Mouse (Mus musculus) cerebellum, adult 9-11 months (tissue): ENCODE data around the gene Samd4.

Source experiments
- DNase-seq: peaks from one replicate; pipeline ENCODE4 v3.0.0; 2022

The Samd4 gene

DNA sequence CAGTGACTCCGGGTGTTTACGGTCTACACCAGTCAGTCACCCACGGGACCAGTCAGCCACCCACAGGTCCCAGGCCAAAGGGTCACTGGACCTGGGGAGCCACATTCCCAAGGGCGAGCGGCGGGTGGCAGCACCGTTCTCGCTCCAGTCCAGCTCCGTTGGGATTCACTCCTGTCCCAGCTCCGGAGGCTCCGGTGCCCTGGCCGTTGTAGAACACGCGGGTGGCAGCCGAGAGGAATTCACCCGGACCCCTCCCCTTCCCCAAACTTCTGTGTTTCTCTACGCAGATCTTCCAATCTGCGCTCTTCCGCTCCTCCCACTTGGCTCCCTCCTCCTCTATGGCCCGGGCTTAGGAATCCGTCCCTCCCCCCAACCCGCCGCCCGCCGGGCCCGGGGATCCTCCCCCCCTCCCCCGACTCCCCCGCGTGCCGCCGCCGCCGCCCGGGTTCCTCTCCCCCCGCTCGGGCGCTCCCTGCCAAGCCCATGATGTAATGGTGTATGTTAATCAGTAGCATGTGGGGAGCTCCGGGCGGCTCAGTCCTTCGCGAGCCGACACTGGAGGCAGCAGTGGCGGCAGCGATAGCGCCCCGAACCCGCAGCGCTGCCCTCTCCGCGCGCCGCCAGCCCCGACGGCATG lies at the start of gene Samd4:
Gene Samd4 (plus strand): TSS at position 424 of the 637 bp plus-strand sequence.
- DNase-seq: peak; percentile 76

DNA sequence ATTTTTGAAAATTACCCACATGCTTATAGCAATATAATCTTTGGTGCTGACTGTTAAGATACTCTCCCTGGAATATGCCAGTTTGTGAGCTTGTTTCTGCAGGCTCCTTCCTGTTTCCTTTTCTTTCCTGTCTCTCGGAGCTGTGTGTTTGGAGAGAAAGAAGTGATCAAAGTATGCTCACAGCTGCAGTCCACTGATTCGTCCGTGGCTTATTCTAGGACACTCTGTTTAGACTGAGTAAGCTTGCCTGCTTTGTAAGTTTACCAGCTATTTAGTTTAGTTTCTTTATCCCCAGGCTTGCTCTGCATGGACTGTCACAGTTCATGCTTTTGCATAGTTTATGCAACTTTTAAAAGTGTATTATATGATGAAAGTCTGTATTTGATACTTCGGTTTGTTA lies 43.3 kb upstream of the Samd4 start:
- no peak for DNase-seq

DNA sequence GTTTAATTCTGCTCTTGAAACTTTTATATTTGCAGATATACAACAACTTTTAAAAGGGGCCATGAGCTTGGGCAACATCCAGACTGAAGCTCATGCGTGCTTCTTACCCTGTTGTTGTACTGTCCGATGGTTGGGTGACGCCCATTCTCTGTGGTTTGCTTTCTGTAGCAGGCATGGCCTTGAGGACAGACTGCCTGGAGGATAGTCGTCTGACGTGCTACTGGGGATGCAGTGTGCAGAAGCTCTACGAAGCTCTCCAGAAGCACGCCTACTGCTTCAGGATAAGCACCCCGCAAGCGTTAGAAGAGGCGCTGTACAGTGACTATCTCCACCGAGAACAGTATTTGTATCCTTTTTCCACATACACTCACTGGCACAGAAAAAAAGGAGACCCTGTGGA lies 36.9 kb upstream of the Samd4 start:
- no peak for DNase-seq

DNA sequence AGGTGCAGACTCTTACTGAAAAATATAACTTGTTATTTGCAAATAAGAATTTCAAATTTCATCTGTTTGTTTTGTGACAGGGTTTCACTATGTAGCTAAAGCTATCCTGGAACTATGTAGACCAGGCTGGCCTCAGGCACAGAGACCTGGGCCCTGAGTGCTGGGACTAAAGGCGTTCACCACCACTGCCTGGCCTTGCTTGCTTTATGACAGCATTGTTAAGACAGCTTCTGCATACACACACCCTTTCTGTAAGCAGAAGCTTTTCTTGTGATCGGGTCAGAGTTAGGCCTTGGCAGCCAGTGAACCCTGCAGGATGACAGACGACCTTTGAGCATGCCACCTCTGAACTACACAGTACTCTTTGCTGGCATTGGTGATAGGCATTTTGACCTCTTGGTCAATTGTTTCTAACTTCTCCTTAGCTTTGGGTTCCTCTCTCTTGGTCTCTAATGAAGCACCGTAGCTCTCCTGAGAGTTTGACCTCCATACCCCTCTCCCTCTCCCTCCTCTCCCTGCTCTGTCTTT lies 34.5 kb upstream of the Samd4 start:
- DNase-seq: no peak

DNA sequence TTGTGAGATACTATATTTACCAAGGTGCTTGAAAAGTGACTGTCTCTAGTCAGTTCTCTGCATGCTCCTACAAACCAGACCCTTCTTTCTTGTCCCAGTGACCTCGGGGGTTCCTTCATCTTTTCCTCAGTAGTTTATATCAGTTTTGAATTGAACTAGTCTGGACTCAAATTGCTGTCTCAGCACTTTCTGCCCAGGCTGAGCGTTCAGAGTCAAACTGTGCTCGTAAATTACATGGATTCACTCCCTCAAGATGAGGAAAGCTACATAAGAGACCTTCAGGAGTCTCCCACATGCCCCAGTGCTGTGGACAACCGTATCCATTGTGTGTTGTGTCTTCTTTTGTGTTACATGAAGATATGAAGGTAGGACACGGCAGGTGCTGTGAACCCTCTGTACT lies 33.9 kb upstream of the Samd4 start:
- no peak for DNase-seq

DNA sequence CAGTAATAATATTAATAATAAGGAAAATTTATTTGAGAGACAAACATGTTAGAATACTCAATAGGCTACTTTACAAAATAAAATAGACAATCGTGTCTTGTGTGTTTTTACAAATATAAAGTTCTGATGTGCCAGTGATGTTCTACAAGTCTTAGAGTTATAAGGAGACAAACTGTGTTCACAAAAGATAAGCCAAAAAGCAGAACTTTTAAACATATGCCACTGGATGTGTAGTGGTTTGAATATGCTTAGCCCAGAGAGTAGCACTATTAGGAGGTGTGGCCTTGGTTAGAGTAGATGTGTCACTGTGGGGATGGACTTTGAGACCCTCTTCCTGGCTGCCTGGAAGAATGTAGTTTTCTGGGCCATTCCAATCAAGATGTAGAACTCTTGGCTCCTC lies 32.9 kb upstream of the Samd4 start:
- no peak for DNase-seq

DNA sequence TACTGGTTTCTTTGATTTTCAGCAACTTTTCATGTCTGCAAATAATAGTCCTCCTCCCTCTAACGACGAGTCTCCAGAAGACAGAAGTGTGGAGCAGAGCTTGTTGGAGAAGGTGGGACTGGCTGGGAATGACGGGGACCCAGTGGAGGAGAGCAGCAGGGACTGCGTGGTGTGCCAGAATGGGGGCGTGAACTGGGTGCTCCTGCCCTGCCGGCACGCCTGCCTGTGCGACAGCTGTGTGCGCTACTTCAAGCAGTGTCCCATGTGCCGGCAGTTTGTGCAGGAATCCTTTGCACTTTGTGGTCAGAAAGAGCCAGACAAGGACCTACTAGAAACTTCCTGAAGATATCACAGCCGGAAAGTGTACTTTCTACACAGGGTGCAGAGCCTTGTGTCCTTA lies 29.0 kb upstream of the Samd4 start:
- no peak for DNase-seq

DNA sequence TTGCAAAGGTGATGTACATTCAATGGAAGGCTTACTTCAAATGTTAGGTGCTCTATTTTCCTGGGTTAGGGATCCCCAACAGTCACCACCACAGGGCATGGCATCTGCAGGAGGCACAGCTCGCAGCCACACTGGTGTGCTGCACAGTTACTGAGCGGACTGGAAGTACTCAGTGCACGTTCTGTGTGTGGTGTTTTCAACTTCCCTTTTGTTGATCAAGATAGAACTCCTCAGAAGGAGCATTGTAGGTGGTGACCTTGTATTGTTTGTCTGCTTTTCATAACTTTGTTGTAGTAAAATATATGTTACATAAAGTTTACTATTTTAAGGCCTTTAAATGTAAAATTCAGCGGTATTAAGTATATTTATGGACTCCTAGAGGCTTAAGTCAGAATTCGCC lies 19.7 kb upstream of the Samd4 start:
- no peak for DNase-seq

DNA sequence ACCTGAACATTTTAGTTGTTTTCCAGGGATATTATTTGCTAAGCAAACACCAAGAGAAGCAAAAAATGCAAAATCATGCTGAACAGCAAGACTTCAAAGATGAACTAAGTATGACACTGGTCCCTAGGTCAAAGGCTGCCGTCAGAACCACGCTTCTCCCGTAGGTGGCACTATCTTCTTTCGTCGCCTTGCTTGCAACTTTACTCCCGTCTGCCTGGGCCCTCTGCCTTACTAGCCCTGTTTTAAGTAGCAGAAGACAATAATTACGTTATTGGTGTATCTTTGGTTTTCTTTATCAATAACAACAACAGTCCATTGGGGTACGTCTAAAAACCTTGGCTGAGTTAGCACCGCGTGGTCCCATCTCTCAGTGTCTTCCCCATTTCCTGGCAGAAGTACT lies 1.7 kb upstream of the Samd4 start:
- peak; percentile 51 for DNase-seq

DNA sequence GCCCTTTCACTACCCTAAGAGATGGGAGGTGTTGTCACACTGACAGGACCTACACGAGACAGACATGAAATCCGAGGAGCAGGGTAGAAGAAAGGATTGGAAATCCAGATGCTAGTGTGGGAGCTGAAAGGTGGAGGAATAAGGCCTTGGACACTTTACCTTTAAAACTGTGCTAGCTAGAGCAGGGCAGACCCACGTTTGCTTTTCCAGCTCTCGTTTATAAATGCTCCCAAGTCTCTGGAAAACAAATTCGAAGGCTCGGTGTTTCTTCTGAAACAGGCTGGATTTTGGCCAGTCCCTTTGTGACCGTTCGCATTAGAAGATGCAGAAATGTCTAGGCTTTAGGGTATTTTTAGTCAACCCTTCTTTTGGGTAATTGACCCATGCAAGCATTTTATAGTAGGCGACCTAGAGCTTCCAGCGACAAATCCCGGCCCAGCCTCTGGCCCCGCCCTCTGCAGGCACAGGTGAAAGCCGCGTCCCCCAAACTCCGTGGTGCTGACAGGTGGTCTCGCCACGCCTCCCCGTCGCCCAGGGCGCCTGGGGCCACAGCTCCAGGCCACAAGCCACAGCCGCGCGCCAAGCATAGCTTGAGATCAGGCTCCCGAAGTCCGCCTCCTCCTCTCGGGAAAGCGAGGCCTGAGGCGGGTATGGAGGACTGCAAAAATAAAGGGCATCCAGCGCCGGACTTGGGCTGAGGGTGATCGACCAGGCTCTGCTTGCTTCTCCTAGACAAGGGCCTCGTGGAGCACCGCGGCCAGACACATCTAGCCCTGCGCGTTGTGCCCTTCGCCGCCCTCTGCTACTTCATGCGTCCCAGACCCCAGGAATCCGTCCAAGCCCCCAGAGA lies 848 bp upstream of the Samd4 start:
- DNase-seq: peak; percentile 61

DNA sequence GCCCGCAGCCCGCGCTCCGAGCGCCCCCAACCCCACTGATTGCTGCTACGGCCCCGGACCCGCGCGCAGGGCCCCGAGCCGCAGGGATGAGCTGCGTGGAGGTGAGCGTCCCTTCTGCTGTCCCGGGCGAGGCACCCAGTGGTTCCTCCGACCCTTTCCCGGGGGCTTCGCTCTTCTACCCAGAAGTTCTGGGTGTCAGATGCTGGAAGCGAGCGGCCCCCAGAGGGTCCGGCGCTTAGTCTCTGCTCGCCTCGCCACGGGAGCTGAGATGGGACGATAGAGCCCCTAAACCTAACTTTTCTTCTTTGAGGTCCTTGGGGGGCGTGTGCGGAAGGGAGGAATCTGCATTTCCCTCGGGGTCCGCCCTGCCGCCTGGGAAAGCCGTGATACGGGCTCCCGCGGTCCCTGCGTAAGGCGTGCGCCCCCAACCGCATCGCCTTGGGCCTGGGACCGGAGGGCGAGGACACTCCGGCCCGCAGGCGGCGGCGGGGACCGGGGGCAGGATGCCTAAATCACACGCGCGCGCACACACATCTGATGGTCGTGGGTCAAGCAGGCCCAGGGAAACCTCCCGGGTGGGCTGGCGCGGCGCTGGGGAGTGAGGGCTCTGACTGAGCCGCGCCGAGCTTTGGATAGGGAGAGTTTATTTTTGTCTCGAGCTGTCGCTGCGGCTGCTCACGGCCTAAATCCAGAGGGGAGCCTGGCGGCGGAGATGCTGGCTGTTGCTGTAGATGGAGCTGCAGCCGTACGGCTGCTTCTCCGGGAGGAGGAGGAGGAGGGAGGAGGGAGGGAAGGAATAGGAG lies 615 bp downstream of the Samd4 start:
- peak; percentile 74 for DNase-seq

DNA sequence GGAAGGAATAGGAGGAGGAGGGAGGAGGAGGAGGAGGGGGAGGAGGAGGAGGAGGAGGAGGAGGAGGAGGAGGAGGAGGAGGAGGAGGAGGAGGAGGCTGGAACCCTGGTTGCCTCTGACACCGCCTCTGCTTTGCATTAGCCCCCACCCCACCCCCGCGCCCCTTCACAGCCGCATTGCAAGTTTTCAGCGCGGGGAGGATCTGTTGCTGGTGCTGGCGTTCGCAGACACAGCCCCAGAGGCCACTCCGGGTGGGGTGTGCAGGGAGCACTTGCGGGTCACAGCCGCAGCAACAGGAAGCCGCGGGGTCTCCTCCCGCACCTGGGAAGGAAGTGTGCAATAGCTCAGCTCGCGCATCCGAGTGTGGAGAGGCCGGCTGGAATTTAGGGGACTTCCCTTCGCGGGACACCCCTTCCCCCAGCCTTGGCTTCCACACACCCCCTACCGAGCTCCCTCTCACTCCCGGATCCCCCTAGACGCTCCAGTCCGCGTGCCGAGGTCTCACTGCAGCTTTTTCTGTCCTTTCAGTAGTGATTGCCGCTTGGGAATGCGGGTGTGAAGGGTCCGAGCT lies 1.3 kb downstream of the Samd4 start:
- DNase-seq: peak; percentile 74

DNA sequence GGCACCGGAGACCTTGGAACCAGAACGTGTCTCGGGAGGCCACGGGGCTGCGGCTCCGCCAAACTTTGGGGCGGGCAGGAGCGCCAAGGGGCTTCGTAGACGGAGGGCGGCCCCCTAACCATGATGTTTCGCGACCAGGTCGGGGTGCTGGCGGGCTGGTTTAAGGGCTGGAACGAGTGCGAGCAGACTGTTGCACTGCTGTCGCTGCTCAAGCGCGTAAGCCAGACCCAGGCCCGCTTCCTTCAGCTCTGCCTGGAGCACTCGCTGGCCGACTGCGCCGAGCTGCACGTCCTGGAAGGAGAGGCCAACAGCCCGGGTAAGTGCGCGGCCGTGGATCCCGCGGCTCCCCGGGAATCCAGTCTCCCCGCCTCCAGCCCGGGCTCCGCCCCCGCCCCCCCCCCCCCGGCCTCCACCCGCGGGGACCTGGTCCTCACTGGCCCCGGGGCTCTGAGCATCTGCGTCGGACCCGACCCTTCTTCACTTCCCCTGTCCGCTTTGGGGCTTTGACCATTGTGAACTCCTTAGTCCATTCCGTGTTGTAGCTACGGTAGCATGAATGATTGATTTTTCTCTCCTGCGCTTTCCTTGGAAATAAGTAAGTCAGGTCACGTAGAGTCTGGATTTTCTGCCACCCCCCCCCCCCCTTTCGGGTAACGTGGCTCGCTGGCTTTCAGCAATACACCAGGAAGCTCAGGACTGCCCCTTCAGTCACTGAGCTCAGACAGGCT lies 2.2 kb downstream of the Samd4 start:
- DNase-seq: peak; percentile 60

DNA sequence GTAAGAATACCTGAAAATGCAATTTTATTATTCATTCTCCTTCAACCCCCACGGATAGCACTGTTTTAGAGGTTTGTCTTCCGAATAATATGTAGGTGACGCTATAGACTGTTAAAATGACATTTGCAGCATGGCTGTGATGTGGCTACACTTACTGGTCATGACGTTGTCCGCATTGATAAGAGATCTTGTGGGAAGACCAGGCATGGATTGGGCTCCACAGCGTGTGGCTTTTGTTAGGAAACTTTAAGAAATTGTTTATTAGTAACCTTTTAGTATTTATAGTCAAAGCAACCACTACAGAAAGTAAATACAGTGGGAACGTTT lies 2.7 kb downstream of the Samd4 start:
- no peak for DNase-seq

DNA sequence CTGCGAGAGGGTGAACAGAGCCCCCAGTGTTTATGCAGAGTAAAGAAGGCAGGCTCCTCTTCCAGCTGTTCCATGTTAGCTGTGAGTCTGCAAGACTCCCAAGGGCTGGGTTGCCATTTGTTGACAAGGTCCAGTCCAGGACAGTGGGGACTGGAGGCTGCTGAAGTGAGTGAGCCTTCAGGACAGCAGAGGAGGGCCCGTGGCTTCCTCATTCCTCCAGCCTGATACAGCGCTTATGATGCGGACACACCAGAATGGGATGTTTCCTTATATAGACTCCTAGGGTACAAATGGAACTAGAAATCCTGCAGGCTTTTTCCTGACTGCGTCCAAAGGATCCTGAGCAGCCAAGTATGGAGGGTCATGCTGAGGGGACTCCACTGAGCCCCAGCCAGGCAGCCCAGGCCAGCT lies 3.2 kb downstream of the Samd4 start:
- DNase-seq: peak; percentile 30

DNA sequence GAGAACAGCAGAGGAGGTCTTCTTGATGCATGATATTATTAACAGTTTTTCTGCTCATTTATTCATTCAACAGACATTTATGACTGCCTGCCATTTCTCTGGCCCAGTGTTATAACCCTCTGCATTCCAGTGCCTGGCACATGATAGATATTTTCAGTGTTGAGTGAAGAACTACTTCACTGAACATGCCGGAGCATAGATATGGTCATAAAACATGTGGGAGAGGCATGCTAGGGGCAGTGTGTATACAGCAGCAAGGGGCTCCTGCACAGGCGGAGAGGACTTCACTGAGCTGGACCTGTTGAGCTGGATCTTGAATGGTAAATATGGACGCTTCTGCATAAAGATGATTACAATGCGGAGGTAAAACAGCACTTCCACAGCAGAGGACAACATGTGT lies 6.4 kb downstream of the Samd4 start:
- DNase-seq: no peak

DNA sequence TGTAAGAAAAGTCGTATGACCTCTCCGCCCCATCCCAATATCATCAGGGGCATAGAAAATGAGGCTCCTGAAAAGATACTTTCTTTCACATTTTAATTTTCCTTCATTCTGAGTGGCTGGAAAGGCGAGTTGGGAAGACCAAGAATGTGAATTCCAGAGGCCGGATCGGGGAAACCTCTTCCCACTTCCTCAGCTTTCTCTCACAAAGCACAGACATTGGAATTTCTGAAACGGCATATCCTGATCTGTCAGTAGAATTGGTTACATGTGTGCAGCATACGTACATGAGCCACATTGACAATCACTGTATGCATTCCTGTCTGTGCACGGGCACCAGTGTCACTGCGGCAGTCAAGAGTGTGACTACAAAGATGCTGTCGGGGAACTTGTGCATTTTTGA lies 11.3 kb downstream of the Samd4 start:
- DNase-seq: no peak

DNA sequence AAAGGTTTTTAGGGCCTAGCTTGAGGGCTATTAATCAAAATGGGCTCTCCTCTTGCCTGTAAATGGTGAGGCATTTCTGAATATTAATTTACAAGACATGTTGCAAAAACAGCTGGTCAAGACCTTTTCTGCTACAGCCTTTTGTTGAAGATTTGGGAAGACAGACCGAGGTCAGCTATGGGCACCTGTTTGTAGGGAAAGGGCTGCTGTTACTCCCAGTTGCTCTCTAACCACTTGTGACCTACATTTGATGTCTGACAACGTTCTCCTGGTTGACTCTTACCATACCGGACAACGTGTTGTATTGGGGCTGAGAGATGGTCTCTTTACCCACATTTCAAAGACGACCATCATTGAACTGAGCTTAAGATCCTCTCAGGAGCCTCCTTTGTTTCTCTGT lies 15.3 kb downstream of the Samd4 start:
- no peak for DNase-seq

DNA sequence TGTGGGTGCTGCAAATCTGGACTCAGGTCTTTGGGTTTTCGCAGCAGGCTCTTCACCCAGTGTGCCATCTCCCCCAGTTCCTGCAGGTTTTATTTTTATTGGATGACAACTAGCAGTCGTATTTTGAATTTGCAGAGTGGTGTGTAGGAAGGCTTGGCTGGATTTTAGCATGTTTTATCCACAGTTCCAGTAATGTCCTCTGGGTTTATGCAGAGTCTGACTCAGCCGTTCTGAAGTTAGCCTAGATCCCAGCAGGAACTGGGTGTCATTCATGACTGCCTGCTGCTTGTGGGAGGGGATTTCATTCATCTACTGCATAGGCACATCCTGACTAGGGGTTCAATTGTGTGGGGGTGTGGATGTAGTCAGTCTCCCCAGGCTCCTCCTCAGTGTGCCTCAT lies 16.0 kb downstream of the Samd4 start:
- DNase-seq: no peak

DNA sequence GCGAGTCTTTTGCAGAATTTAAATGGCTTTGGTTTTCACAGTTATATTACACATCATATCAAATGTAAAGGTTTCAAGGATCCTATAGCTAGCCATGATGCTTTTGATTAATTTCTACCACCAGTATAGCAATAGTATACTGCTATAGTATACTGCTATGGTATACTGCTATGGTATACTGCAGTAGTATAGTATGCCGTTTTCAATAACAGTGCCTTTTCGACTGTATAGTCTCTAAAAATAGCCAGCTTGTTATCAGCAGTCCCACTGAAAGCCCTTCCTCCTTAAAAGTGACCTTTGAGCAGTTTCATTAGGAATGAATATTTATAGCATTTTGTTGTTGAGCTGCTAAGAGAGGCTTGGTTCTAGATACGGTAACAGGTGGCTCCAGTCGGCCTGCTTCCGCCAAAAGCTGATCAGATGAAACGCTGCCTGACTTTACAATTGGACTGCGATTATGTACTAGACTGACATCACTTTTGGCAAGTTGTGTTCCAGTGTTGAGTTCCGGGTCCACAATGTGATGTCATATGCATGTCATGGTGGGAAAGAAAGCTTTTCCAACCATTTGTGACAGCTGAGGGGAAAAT lies 19.9 kb downstream of the Samd4 start:
- DNase-seq: no peak

DNA sequence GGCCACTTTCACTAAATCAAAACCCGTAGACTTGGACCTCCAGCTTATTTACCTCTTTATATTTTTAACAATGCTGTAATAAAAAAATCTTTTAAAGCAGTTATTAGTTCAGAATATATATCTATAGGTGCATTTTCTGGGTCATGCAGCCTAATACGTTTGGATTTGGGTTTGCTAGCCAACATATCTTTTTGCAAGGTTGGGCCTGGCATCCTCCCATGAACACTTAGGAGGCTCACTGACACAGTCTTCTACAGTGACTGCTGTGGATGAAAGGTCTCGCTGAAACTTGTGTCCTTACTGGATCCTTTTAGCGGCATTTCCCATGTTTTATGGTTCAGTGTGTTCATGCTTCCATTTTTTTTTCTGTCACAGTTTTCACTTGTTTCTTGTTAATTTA lies 21.6 kb downstream of the Samd4 start:
- no peak for DNase-seq

DNA sequence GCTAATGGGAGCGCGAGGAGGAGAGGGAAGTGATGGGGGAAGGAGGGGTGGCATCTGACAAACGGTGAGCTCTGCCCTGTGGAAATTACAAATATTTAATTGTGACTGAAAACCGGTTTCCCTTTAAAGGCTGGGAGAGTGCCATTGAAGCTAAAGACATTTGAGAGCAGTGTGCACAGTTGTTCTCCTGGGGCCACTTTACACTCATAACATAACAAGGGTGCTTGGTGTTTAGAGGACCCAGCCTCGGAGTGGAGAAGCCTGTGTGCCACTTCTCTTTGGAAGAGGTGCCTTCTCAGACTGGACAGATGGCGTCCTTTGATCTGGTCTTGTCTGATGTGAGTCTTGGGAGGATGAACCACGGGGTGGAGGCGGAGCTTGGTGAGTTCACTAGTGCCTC lies 26.2 kb downstream of the Samd4 start:
- DNase-seq: no peak
